Mouse (Mus musculus): ENCODE results near the gene Dnah5.

- TF ChIP-seq CTCF (IDR thresholded peaks at IDR 0.05; ENCODE audit: extremely low read depth, insufficient read depth, insufficient read length, insufficient replicate concordance) (no peak), POLR2A (IDR thresholded peaks at IDR 0.05; ENCODE audit: low read depth, low read length) (no peak)
Measured at GRCm38 (mm10) chr15:28341151-28341550, 137.6 kb downstream of the Dnah5 start.

Data from spleen, adult 2 months (tissue).